Mouse (Mus musculus) liver, embryonic 11.5 days (tissue): Measurements from ENCODE around the gene Paqr9. TPM values are rescaled to one million over a fixed set of nuclear protein-coding genes. Genes with fewer than 3 reads are reported as not detected.

Experiments
- ATAC-seq: fragments of 200-750 bp; cut with Nextera tagmentation; replicated peaks from 2 replicates; pipeline ENCODE4 v1.8.0; 2017; ENCODE audit warnings: moderate number of reproducible peaks, mild to moderate bottlenecking, moderate TSS enrichment, moderate library complexity; ENCODE audit not compliant: low FRiP score
- DNase-seq: peaks from one replicate; pipeline ENCODE4 v3.0.0-alpha.2; 2017; ENCODE audit warnings: low spot score
- H3K27ac ChIP-seq: fragments of 300-500 bp; sonication (generic); 2 replicates; pipeline ENCODE4 v1.5.1; 2014; ENCODE audit warnings: mild to moderate bottlenecking, low read depth, low read length, control low read depth
- H3K27me3 ChIP-seq: fragments of 300-500 bp; sonication (generic); replicated peaks from 2 replicates; pipeline ENCODE4 v1.6.1; 2014; ENCODE audit warnings: low read length, mixed read lengths; ENCODE audit not compliant: control insufficient read depth, insufficient read depth
- H3K36me3 ChIP-seq: fragments of 300-500 bp; sonication (generic); 2 replicates; pipeline ENCODE4 v1.6.1; 2014; ENCODE audit warnings: mild to moderate bottlenecking, low read length, moderate library complexity, mixed read lengths; ENCODE audit not compliant: control insufficient read depth, insufficient read depth
- H3K4me1 ChIP-seq: fragments of 300-500 bp; sonication (generic); replicated peaks from 2 replicates; pipeline ENCODE4 v1.6.1; 2014; ENCODE audit warnings: low read length, mixed read lengths; ENCODE audit not compliant: control insufficient read depth, insufficient read depth
- H3K4me2 ChIP-seq: fragments of 300-500 bp; sonication (generic); 2 replicates; pipeline ENCODE4 v1.6.1; 2014; ENCODE audit warnings: mild to moderate bottlenecking, control low read depth, moderate library complexity
- H3K4me3 ChIP-seq: fragments of 300-500 bp; sonication (generic); 2 replicates; pipeline ENCODE4 v1.5.1; 2014; ENCODE audit warnings: low read depth, low read length, control low read depth
- H3K9ac ChIP-seq: fragments of 300-500 bp; sonication (generic); 2 replicates; pipeline ENCODE4 v1.6.1; 2014; ENCODE audit warnings: low read depth, low read length, control low read depth
- H3K9me3 ChIP-seq: fragments of 300-500 bp; sonication (generic); 2 replicates; pipeline ENCODE4 v1.6.1; 2016; ENCODE audit warnings: low read length, inconsistent platforms, mixed read lengths; ENCODE audit not compliant: control insufficient read depth
- WGBS: fragments of 180-500 bp; shearing (Covaris S2); extraction: QIAGEN DNeasy Blood & Tissue Kit; methylation state at CpG from one replicate; pipeline ENCODE4 v1.1.7; 2014; 5-methylcytosine and 5-hydroxymethylcytosine counted together
- polyA plus RNA-seq: library from polyadenylated mRNA; unstranded; fragments of >200 nt; fragmentation: Nextera tagmentation; extraction: Ambion mirVana; gene quantifications from 2 replicates; pipeline ENCODE4 v1.2.1, GENCODE M21; 2014

Paqr9 gene
- polyA plus RNA-seq, 1 experiment from 2014 or later = 13.8 TPM

- H3K27me3 ChIP-seq = peaks cover 25% of the 10 kb centered on the region
- DNase-seq (no peak), ATAC-seq (no peak)
- WGBS = 85% methylated on average over 10 of the region's 10 CpGs
- H3K4me2 ChIP-seq = no peak overlapping the region
- no peak overlapping the region for H3K9ac ChIP-seq
- H3K9me3 ChIP-seq = no peaks in the 10 kb centered on the region
- H3K27ac ChIP-seq = no peak overlapping the region
- H3K4me1 ChIP-seq = no peaks in the 10 kb centered on the region
- H3K4me3 ChIP-seq = no peak overlapping the region
- 0 out of 2 replicates have a peak, but pooled peaks cover 2% of the 10 kb centered on the region for H3K36me3 ChIP-seq
These were observed 6.9 kb downstream of the Paqr9 start for GRCm38 (mm10) chr9:95566394-95566793.

GRCm38 (mm10) chr9:95566931-95567330 lies 7.5 kb downstream of the Paqr9 start:
- no peak overlapping the region for H3K4me3 ChIP-seq
- no peak overlapping the region for H3K9ac ChIP-seq
- no peaks in the 10 kb centered on the region for H3K9me3 ChIP-seq
- DNase-seq = no peak
- no peaks in the 10 kb centered on the region for H3K4me1 ChIP-seq
- no peak overlapping the region for H3K4me2 ChIP-seq
- no peak overlapping the region for H3K27ac ChIP-seq
- H3K27me3 ChIP-seq = peaks cover 20% of the 10 kb centered on the region
- H3K36me3 ChIP-seq = 0 out of 2 replicates have a peak, but pooled peaks cover 2% of the 10 kb centered on the region
- no peak for ATAC-seq
- 67% methylated on average over 5 of the region's 5 CpGs for WGBS

- no peak overlapping the region for H3K9ac ChIP-seq
- H3K27ac ChIP-seq = no peak overlapping the region
- WGBS = 82% methylated on average over 5 of the region's 5 CpGs
- H3K36me3 ChIP-seq = 0 out of 2 replicates have a peak, but pooled peaks cover 2% of the 10 kb centered on the region
- DNase-seq (peak; percentile 23), ATAC-seq (no peak)
- no peaks in the 10 kb centered on the region; the same call in 1 of the 2 replicates for H3K4me1 ChIP-seq
- H3K4me3 ChIP-seq = no peak overlapping the region
- H3K27me3 ChIP-seq = peaks cover 4% of the 10 kb centered on the region; the same call in 1 of the 2 replicates
- H3K4me2 ChIP-seq = no peak overlapping the region
- H3K9me3 ChIP-seq = no peaks in the 10 kb centered on the region
These were observed 9.8 kb downstream of the Paqr9 start for GRCm38 (mm10) chr9:95569249-95569648.

GRCm38 (mm10) chr9:95569966-95570365 lies 10.5 kb downstream of the Paqr9 start:
- no peak overlapping the region for H3K27ac ChIP-seq
- 78% methylated on average over 5 of the region's 5 CpGs for WGBS
- H3K36me3 ChIP-seq = 0 out of 2 replicates have a peak, but pooled peaks cover 2% of the 10 kb centered on the region
- H3K4me3 ChIP-seq = no peak overlapping the region
- peak; percentile 22 for DNase-seq
- no peaks in the 10 kb centered on the region; the same call in 1 of the 2 replicates for H3K4me1 ChIP-seq
- H3K9ac ChIP-seq = no peak overlapping the region
- ATAC-seq = no peak
- no peaks in the 10 kb centered on the region for H3K9me3 ChIP-seq
- H3K27me3 ChIP-seq = peaks cover 3% of the 10 kb centered on the region; the same call in 1 of the 2 replicates
- H3K4me2 ChIP-seq = no peak overlapping the region

GRCm38 (mm10) chr9:95570604-95571003 lies 11.1 kb downstream of the Paqr9 start:
- Histone ChIP-seq H3K4me1 (no peaks in the 10 kb centered on the region; the same call in 1 of the 2 replicates), H3K9me3 (no peaks in the 10 kb centered on the region), H3K4me2 (no peak overlapping the region), H3K27me3 (no peaks in the 10 kb centered on the region), H3K36me3 (0 out of 2 replicates have a peak, but pooled peaks cover 2% of the 10 kb centered on the region), H3K9ac (no peak overlapping the region), H3K27ac (no peak overlapping the region), H3K4me3 (no peak overlapping the region)
- ATAC-seq = no peak
- 83% methylated on average over 4 of the region's 4 CpGs for WGBS
- peak; percentile 2 for DNase-seq

- H3K36me3 ChIP-seq = 0 out of 2 replicates have a peak, but pooled peaks cover 2% of the 10 kb centered on the region
- no peaks in the 10 kb centered on the region; the same call in 1 of the 2 replicates for H3K4me1 ChIP-seq
- no peak overlapping the region for H3K4me2 ChIP-seq
- DNase-seq (peak; percentile 16), ATAC-seq (no peak)
- H3K9me3 ChIP-seq = no peaks in the 10 kb centered on the region
- no peak overlapping the region for H3K9ac ChIP-seq
- H3K27me3 ChIP-seq = no peaks in the 10 kb centered on the region
- no peak overlapping the region for H3K4me3 ChIP-seq
- 82% methylated on average over 4 of the region's 4 CpGs for WGBS
- H3K27ac ChIP-seq = no peak overlapping the region
These were observed 12.0 kb downstream of the Paqr9 start for GRCm38 (mm10) chr9:95571494-95571893.

GRCm38 (mm10) chr9:95572558-95572957 lies 13.1 kb downstream of the Paqr9 start:
- H3K27me3 ChIP-seq = no peaks in the 10 kb centered on the region
- H3K36me3 ChIP-seq = no peaks in the 10 kb centered on the region
- 53% methylated on average over 5 of the region's 5 CpGs for WGBS
- H3K27ac ChIP-seq = no peak overlapping the region
- H3K4me3 ChIP-seq = no peak overlapping the region
- no peak overlapping the region for H3K4me2 ChIP-seq
- no peak overlapping the region for H3K9ac ChIP-seq
- ATAC-seq (no peak), DNase-seq (no peak)
- no peaks in the 10 kb centered on the region for H3K9me3 ChIP-seq
- H3K4me1 ChIP-seq = no peaks in the 10 kb centered on the region; the same call in 1 of the 2 replicates

- 70% methylated on average over 4 of the region's 4 CpGs for WGBS
- no peaks in the 10 kb centered on the region for H3K36me3 ChIP-seq
- H3K4me3 ChIP-seq = no peak overlapping the region
- H3K9me3 ChIP-seq = no peaks in the 10 kb centered on the region
- no peaks in the 10 kb centered on the region; the same call in 1 of the 2 replicates for H3K4me1 ChIP-seq
- no peak overlapping the region for H3K9ac ChIP-seq
- DNase-seq = no peak
- no peak overlapping the region for H3K4me2 ChIP-seq
- ATAC-seq = no peak
- H3K27ac ChIP-seq = no peak overlapping the region
- H3K27me3 ChIP-seq = no peaks in the 10 kb centered on the region
These were observed 14.7 kb downstream of the Paqr9 start for GRCm38 (mm10) chr9:95574116-95574515.

- Histone ChIP-seq H3K9me3 (no peaks in the 10 kb centered on the region), H3K9ac (no peak overlapping the region), H3K27me3 (peaks cover 13% of the 10 kb centered on the region), H3K27ac (no peak overlapping the region), H3K4me2 (no peak overlapping the region), H3K4me3 (no peak overlapping the region), H3K4me1 (no peaks in the 10 kb centered on the region; the same call in 1 of the 2 replicates), H3K36me3 (no peaks in the 10 kb centered on the region)
- 80% methylated on average over 6 of the region's 6 CpGs for WGBS
- ATAC-seq (no peak), DNase-seq (no peak)
These were observed 18.0 kb downstream of the Paqr9 start for GRCm38 (mm10) chr9:95577502-95577901.
